Mouse (Mus musculus) lung, embryonic 14.5 days (tissue): Measurements from ENCODE around the gene Nsmce1. TPM values are rescaled to one million over a fixed set of nuclear protein-coding genes. Genes with fewer than 3 reads are reported as not detected.

ENCODE experiments used
- ATAC-seq: fragments of 200-750 bp; cut with Nextera tagmentation; 2 replicates; pipeline ENCODE4 v1.8.0; 2017; ENCODE audit warnings: mild to moderate bottlenecking, moderate TSS enrichment, moderate library complexity; ENCODE audit not compliant: insufficient read depth
- DNase-seq: peaks from one replicate; pipeline ENCODE4 v3.0.0-alpha.2; 2015
- H3K27ac ChIP-seq: fragments of 300-500 bp; sonication (generic); 2 replicates; pipeline ENCODE4 v1.5.1; 2014; ENCODE audit warnings: low read depth, mild to moderate bottlenecking, moderate library complexity
- H3K27me3 ChIP-seq: fragments of 300-500 bp; sonication (generic); 2 replicates; pipeline ENCODE4 v1.6.1; 2014; ENCODE audit warnings: low read length, control low read depth; ENCODE audit not compliant: insufficient read depth
- H3K36me3 ChIP-seq: fragments of 300-500 bp; sonication (generic); 2 replicates; pipeline ENCODE4 v1.6.1; 2014; ENCODE audit warnings: control low read depth; ENCODE audit not compliant: insufficient read depth
- H3K4me1 ChIP-seq: fragments of 300-500 bp; sonication (generic); 2 replicates; pipeline ENCODE4 v1.6.1; 2014; ENCODE audit warnings: antibody characterized with exemption, control low read depth; ENCODE audit not compliant: insufficient read depth
- H3K4me2 ChIP-seq: fragments of 300-500 bp; sonication (generic); 2 replicates; pipeline ENCODE4 v1.6.1; 2014; ENCODE audit warnings: mild to moderate bottlenecking
- H3K4me3 ChIP-seq: fragments of 300-500 bp; sonication (generic); 2 replicates; pipeline ENCODE4 v1.5.1; 2014; ENCODE audit warnings: low read depth, low read length
- H3K9ac ChIP-seq: fragments of 300-500 bp; sonication (generic); 2 replicates; pipeline ENCODE4 v1.6.1; 2014
- H3K9me3 ChIP-seq: fragments of 300-500 bp; sonication (generic); 2 replicates; pipeline ENCODE4 v1.6.1; 2016; ENCODE audit warnings: low read depth, low read length, control low read depth
- CTCF ChIP-seq: IDR thresholded peaks from 2 replicates; pipeline ENCODE4 v1.5.1; 2016; ENCODE audit warnings: antibody characterized with exemption, low read depth
- WGBS: fragments of 180-500 bp; shearing (Covaris S2); extraction: QIAGEN DNeasy Blood & Tissue Kit; methylation state at CpG from one replicate; pipeline ENCODE4 v1.1.7; 2014; 5-methylcytosine and 5-hydroxymethylcytosine counted together
- polyA plus RNA-seq: library from polyadenylated mRNA; unstranded; fragments of >200 nt; fragmentation: Nextera tagmentation; extraction: Ambion mirVana; gene quantifications from 2 replicates; pipeline ENCODE4 v1.2.1, GENCODE M21; 2014

Nsmce1 gene
- polyA plus RNA-seq, 1 experiment from 2014 or later: 156 TPM

DNA sequence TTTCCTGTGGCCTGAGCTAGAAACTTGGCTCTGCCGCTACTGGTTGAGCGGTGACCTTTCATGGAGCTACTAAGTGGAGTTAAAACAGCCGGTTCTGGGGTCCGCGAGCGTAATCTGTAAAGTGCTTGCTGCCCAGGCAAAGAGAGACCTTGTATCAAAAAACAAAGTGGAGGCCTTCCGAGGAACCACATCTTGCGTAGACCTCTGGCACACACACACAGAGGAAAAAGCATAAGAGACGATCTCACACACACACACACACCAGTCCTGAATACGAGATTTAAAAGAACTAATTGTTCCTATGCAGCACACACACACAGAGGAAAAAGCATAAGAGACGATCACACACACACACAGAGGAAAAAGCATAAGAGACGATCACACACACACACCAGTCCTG lies 364 bp upstream of the Nsmce1 start:
- peak overlapping the region; percentile 69 for H3K4me3 ChIP-seq
- no peaks in the 10 kb centered on the region for H3K9me3 ChIP-seq
- peak overlapping the region; percentile 78 for H3K27ac ChIP-seq
- H3K9ac ChIP-seq: peak overlapping the region; percentile 83
- 0 out of 2 replicates have a peak, but pooled peaks cover 2% of the 10 kb centered on the region for H3K36me3 ChIP-seq
- peak overlapping the region; percentile 82 for H3K4me2 ChIP-seq
- TF ChIP-seq CTCF: no peak
- no peak; the same call in 1 of the 2 replicates for ATAC-seq
- 20% methylated on average over 12 of the region's 12 CpGs for WGBS
- 0 out of 2 replicates have a peak, but pooled peaks cover 3% of the 10 kb centered on the region for H3K4me1 ChIP-seq
- no peaks in the 10 kb centered on the region for H3K27me3 ChIP-seq
- DNase-seq: no peak

GRCm38 (mm10) chr7:125489636-125490035 lies 1.8 kb downstream of the Nsmce1 start:
- Histone ChIP-seq H3K27ac (no peak overlapping the region), H3K4me1 (0 out of 2 replicates have a peak, but pooled peaks cover 3% of the 10 kb centered on the region), H3K36me3 (peaks cover 22% of the 10 kb centered on the region), H3K4me3 (no peak overlapping the region), H3K9ac (peak overlapping the region; percentile 6; the same call in 1 of the 2 replicates), H3K27me3 (no peaks in the 10 kb centered on the region), H3K4me2 (no peak overlapping the region), H3K9me3 (no peaks in the 10 kb centered on the region)
- DNase-seq: no peak
- no peak for ATAC-seq
- TF ChIP-seq CTCF: no peak
- WGBS: 82% methylated on average over 2 of the region's 2 CpGs

DNA sequence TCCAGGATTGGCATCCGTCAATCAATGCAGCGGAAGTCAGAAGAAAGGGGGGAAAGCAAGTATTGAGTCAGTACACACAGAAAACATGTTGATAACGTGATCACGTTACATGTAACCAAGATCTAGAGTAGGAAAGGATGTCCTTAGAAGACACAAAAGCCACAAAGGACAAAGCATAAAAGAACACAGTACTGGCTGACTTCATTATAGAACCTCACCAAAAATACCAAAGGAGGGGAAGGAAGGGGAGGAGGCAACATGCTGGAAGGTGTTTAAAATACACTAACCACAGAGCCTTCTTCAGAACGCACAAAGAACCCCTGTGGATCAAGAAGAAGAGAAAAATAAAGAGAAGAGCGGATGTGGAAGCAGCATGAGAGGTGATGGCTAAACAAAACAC lies 2.7 kb downstream of the Nsmce1 start:
- Histone ChIP-seq H3K36me3 (peaks cover 28% of the 10 kb centered on the region), H3K4me1 (0 out of 2 replicates have a peak, but pooled peaks cover 3% of the 10 kb centered on the region), H3K9ac (no peak overlapping the region), H3K27ac (no peak overlapping the region), H3K4me3 (no peak overlapping the region), H3K4me2 (no peak overlapping the region), H3K9me3 (no peaks in the 10 kb centered on the region), H3K27me3 (no peaks in the 10 kb centered on the region)
- DNase-seq: no peak
- ATAC-seq: no peak
- no peak for TF ChIP-seq CTCF
- WGBS: 81% methylated on average over 6 of the region's 6 CpGs

DNA sequence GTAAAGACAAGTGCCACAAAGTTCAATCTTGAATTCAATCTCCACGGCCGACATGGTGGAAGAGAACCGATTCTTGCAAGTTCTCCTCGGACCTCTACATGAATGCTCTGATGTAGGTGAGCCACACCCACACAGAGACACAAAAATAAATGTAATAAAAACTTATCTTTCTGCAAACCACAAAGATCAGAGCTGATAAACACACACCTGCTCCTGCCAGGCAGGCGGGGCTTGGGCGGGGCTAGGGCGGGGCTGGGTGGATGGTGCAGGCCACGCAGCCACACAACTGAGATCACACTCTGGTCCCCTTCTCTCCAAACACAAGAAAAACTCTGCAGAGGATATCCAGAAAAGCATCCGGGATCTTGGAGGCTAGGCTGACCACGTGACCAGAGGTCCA lies 4.3 kb downstream of the Nsmce1 start:
- no peaks in the 10 kb centered on the region for H3K9me3 ChIP-seq
- DNase-seq (no peak), ATAC-seq (no peak)
- H3K36me3 ChIP-seq: peaks cover 41% of the 10 kb centered on the region
- 0 out of 2 replicates have a peak, but pooled peaks cover 3% of the 10 kb centered on the region for H3K4me1 ChIP-seq
- no peak overlapping the region for H3K4me2 ChIP-seq
- TF ChIP-seq CTCF: no peak
- no peak overlapping the region for H3K27ac ChIP-seq
- no peak overlapping the region for H3K9ac ChIP-seq
- no peak overlapping the region for H3K4me3 ChIP-seq
- no peaks in the 10 kb centered on the region for H3K27me3 ChIP-seq
- WGBS: 88% methylated on average over 10 of the region's 10 CpGs

DNA sequence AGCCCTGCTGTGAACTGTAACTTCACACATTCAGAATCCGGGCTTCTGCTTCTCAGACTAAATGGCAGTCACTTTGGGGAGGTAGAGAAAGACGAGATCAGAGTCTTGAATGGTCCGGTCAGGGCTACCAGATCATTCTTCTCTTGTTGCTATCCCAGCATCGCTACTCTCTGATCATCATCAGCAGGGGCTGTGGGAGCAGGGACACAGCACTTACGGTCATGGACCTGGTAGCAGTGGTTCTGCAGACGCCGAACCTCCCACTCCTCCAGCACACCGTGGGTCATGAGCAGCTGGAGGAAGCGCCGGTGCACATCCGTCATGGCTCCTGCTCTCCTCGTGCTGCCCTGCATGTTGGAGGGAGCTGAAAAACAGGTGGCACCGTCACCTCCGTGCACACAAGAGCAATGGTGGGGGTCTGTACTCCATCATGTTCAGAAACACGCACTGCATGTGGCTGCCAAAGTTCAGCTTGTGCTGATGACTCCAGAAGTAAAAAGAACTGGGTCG lies 5.2 kb downstream of the Nsmce1 start:
- H3K9me3 ChIP-seq: no peaks in the 10 kb centered on the region
- no peak overlapping the region for H3K4me3 ChIP-seq
- no peak overlapping the region for H3K4me2 ChIP-seq
- WGBS: 86% methylated on average over 16 of the region's 16 CpGs
- ATAC-seq (no peak), DNase-seq (no peak)
- H3K4me1 ChIP-seq: 0 out of 2 replicates have a peak, but pooled peaks cover 3% of the 10 kb centered on the region
- H3K36me3 ChIP-seq: peaks cover 48% of the 10 kb centered on the region
- H3K27ac ChIP-seq: no peak overlapping the region
- no peak overlapping the region for H3K9ac ChIP-seq
- TF ChIP-seq CTCF: no peak
- no peaks in the 10 kb centered on the region for H3K27me3 ChIP-seq

GRCm38 (mm10) chr7:125484791-125485190 lies 6.6 kb downstream of the Nsmce1 start:
- TF ChIP-seq CTCF: no peak
- Histone ChIP-seq H3K4me3 (no peak overlapping the region), H3K4me2 (no peak overlapping the region), H3K27ac (no peak overlapping the region), H3K9me3 (no peaks in the 10 kb centered on the region), H3K27me3 (no peaks in the 10 kb centered on the region), H3K36me3 (peaks cover 61% of the 10 kb centered on the region), H3K9ac (no peak overlapping the region), H3K4me1 (no peaks in the 10 kb centered on the region)
- DNase-seq (no peak), ATAC-seq (no peak)
- WGBS: 92% methylated on average over 7 of the region's 7 CpGs

GRCm38 (mm10) chr7:125482886-125483285 lies 8.5 kb downstream of the Nsmce1 start:
- peaks cover 5% of the 10 kb centered on the region for H3K4me1 ChIP-seq
- H3K27me3 ChIP-seq: no peaks in the 10 kb centered on the region
- 60% methylated on average over 2 of the region's 2 CpGs for WGBS
- DNase-seq: no peak
- no peaks in the 10 kb centered on the region for H3K9me3 ChIP-seq
- no peak overlapping the region for H3K4me3 ChIP-seq
- peaks cover 63% of the 10 kb centered on the region for H3K36me3 ChIP-seq
- H3K9ac ChIP-seq: no peak overlapping the region
- no peak for ATAC-seq
- no peak for TF ChIP-seq CTCF
- H3K4me2 ChIP-seq: no peak overlapping the region
- no peak overlapping the region for H3K27ac ChIP-seq

DNA sequence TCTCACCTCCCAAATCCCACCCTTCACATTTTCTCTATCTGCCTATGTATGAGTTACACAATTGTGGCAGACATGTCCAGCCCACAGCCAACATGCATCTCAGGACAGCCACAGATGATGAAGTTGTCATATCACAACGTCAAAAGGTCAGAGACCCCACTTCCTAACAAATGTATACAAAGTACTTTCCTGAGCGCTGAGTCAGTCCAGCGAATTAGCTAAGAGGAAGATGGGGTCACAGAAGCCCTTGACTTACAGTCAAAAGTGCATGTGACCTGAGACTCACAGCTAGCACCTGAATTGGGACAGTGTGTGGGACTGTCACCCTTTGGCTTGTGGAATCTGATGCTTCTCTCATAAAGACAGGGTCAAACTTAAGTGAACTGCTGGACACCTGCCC lies 9.1 kb downstream of the Nsmce1 start:
- ATAC-seq: no peak
- WGBS: 45% methylated on average over 3 of the region's 3 CpGs
- TF ChIP-seq CTCF: no peak

More for the DNA sequence above, 9.1 kb downstream of the Nsmce1 start:
- Histone ChIP-seq H3K36me3 (peaks cover 69% of the 10 kb centered on the region), H3K4me2 (no peak overlapping the region), H3K9me3 (no peaks in the 10 kb centered on the region), H3K4me1 (peaks cover 7% of the 10 kb centered on the region), H3K9ac (no peak overlapping the region), H3K4me3 (no peak overlapping the region), H3K27ac (no peak overlapping the region), H3K27me3 (no peaks in the 10 kb centered on the region)
- peak; percentile 30 for DNase-seq
